Mouse (Mus musculus) layer of hippocampus, postnatal 25 days (tissue): ENCODE measurements around the gene Zc3h14. TPM values are rescaled to one million over a fixed set of nuclear protein-coding genes. Genes with fewer than 3 reads are reported as not detected.

Source experiments
- DNase-seq, 2 experiments: peaks; one replicate each; pipeline ENCODE4 v3.0.0; 2022; ENCODE audit warnings: mixed read lengths in 2 of 2, low spot score in 1 of 2; ENCODE audit errors: extremely low spot score in 1 of 2
- total RNA-seq, 2 experiments: library from RNA; stranded (reverse); gene quantifications; 2 replicates each; pipeline ENCODE4 v1.2.3; 2021

Zc3h14 gene
- total RNA-seq, 2 experiments from 2014 or later, result 86.0 to 101 TPM

GRCm38 (mm10) chr12:98834879-98835278 lies 88.1 kb downstream of the Zc3h14 start:
- no peak for DNase-seq

- no peak for DNase-seq
Observed at GRCm38 (mm10) chr12:98835466-98835865, 88.7 kb downstream of the Zc3h14 start.

Other genes with a start within 250 kb of the Zc3h14 start
- 10 to 100 TPM; 15.2 to 18.3 TPM for gene Kcnk10, start 168.7 kb upstream of the Zc3h14 start, total RNA-seq
- 10 to 100 TPM; 24.6 to 30.2 TPM for gene Spata7, start 118.8 kb upstream of the Zc3h14 start, total RNA-seq
- 1 to 10 TPM; 7.8 to 7.9 TPM for gene Ptpn21, start 9.6 kb upstream of the Zc3h14 start, total RNA-seq
- gene Eml5, start 154.5 kb downstream of the Zc3h14 start, total RNA-seq, result 100 to 1,000 TPM in 1 of 2 experiments, 10 to 100 TPM in 1; 55.8 to 108 TPM
- gene Ttc8, start 173.6 kb downstream of the Zc3h14 start, total RNA-seq, result 10 to 100 TPM; 39.8 to 40.1 TPM